In genomic region chr19:23694344-23694743, GRCm38 (mm10) we compare ENCODE assay signal across 13 mouse cellular contexts. TPM values are rescaled to one million over a fixed set of nuclear protein-coding genes. Genes with fewer than 3 reads are reported as not detected.
DNase-seq lines count a peak whose midpoint lies in the region; ATAC-seq lines count a peak whose summit lies in the region.
"Had no signal": no experiment of that assay in that cellular context is flagged by ENCODE, and none has a peak within 500 bp of the region (broad histone marks: within the 10 kb centered on the region; RNA-seq: fewer than 3 reads in every experiment).

No protein-coding gene starts in this region.

- ATAC-seq in heart, embryonic 12.5 days (ENCODE audit: insufficient number of reproducible peaks, low FRiP score) = no peak
- ATAC-seq: intestine, embryonic 15.5 days had no signal

- peaks cover 43% of the 10 kb centered on the region for H3K36me3 ChIP-seq in heart, embryonic 12.5 days

- H3K27me3 ChIP-seq in heart, embryonic 12.5 days (replicated peaks) = no peaks in the 10 kb centered on the region
- H3K27me3 ChIP-seq: embryonic facial prominence, embryonic 12.5 days; intestine, embryonic 15.5 days had no signal

- no peaks in the 10 kb centered on the region for H3K9me3 ChIP-seq in heart, embryonic 12.5 days (replicated peaks)
- H3K9me3 ChIP-seq: embryonic facial prominence, embryonic 12.5 days; intestine, embryonic 15.5 days had no signal

- no peak overlapping the region for H3K9ac ChIP-seq in heart, embryonic 12.5 days
- H3K9ac ChIP-seq: embryonic facial prominence, embryonic 12.5 days; intestine, embryonic 15.5 days had no signal

- peak; percentile 96 for DNase-seq in heart, adult 11 months
- DNase-seq in brain, adult 2 months (ENCODE audit: low read depth, low spot score) = peak; percentile 90
- peak; percentile 67 to 71 for DNase-seq in cerebellum, postnatal 25 days
- peak; percentile 37 to 39 for DNase-seq in heart, postnatal 36 days
- DNase-seq in yolk sac, embryonic 10.5 days (ENCODE audit: low spot score) = no peak
- no peak for DNase-seq in left cerebral cortex, postnatal 4 days
- DNase-seq in urinary bladder, adult 2 months (ENCODE audit: low spot score) = no peak

- WGBS in heart, embryonic 12.5 days = 89% methylated on average over 4 of the region's 4 CpGs

- intact Hi-C loops in heart, postnatal 36 days (cut with DNase I) = no loop called here
- intact Hi-C loops in left cerebral cortex, postnatal 4 days (cut with DNase I) = no loop called here

- no peak overlapping the region for H3K4me3 ChIP-seq in heart, embryonic 12.5 days
- H3K4me3 ChIP-seq: embryonic facial prominence, embryonic 12.5 days; intestine, embryonic 15.5 days had no signal

- H3K4me1 ChIP-seq in heart, embryonic 12.5 days (replicated peaks) = no peaks in the 10 kb centered on the region; the same call in none of the 2 replicates
- H3K4me1 ChIP-seq: embryonic facial prominence, embryonic 12.5 days; intestine, embryonic 15.5 days had no signal

- no peak overlapping the region for H3K4me2 ChIP-seq in heart, embryonic 12.5 days
- H3K4me2 ChIP-seq: embryonic facial prominence, embryonic 12.5 days; intestine, embryonic 15.5 days had no signal

- H3K27ac ChIP-seq in heart, embryonic 12.5 days (ENCODE audit: poor library complexity, severe bottlenecking) = no peak overlapping the region
- H3K27ac ChIP-seq: embryonic facial prominence, embryonic 12.5 days; intestine, embryonic 15.5 days had no signal

RNA-seq across cellular contexts. Expression of gene Ptar1, which starts 7.1 kb away (rescaled TPM):
- polyA plus RNA-seq in heart, embryonic 12.5 days (2016; fragmentation: Nextera tagmentation; extraction: Ambion mirVana) = 7.2 and 7.9 TPM in 2 replicates
- total RNA-seq in heart, postnatal 36 days (2021) = 10 to 100 TPM; 18.5 to 19.0 TPM
- 10 to 100 TPM; 24.8 to 27.1 TPM for total RNA-seq in left cerebral cortex, postnatal 4 days (2021)
- polyA plus RNA-seq in urinary bladder, adult 2 months (2012; rRNA removed) = 4.5 and 5.7 TPM in 2 replicates

RNA-seq across cellular contexts. Expression of gene 1700028P14Rik, which starts 41.7 kb away (rescaled TPM):
- polyA plus RNA-seq in heart, embryonic 12.5 days (2016; fragmentation: Nextera tagmentation; extraction: Ambion mirVana) = not detected in 2 replicates
- not detected for total RNA-seq in heart, postnatal 36 days (2021)
- total RNA-seq in left cerebral cortex, postnatal 4 days (2021) = 1 to 10 TPM in 1 of 2 experiments, under 1 TPM in 1; 0.90 to 2.0 TPM
- polyA plus RNA-seq in urinary bladder, adult 2 months (2012; rRNA removed) = not detected in 2 replicates
- total RNA-seq: gastrocnemius, adult 8-10 months had no signal
- polyA plus RNA-seq: intestine, embryonic 15.5 days; liver, embryonic 16.5 days; stomach, embryonic 14.5 days had no signal

Comparison
In these comparisons a context has a peak if more than half of its experiments do, and no peak if none do; other contexts are left out.
1. DNase-seq: peak in heart, adult 11 months (single experiment), brain, adult 2 months (single experiment), cerebellum, postnatal 25 days (2 of 2) and heart, postnatal 36 days (2 of 2); none in yolk sac, embryonic 10.5 days (single experiment), left cerebral cortex, postnatal 4 days (single experiment) and urinary bladder, adult 2 months (single experiment).